Mouse (Mus musculus) spleen, postnatal 10 days (tissue): ENCODE results near the gene Zfp629.
"Not testable (repeated sequence)": the region's sequence is repeated elsewhere in the genome, so short reads cannot be mapped to it uniquely, and the experiment has no call there.

ENCODE experiments used
- DNase-seq, 2 experiments: peaks; one replicate each; pipeline ENCODE4 v3.0.0; 2021 to 2022; ENCODE audit warnings: low spot score in 2 of 2

Zfp629 gene

GRCm38 (mm10) chr7:127614891-127615843 is at the start of gene Zfp629:
Zfp629 (minus strand) TSS chr7:127615797.
- peak; percentile 62 for DNase-seq

- no peak for DNase-seq
These were observed 47.3 kb upstream of the Zfp629 start for GRCm38 (mm10) chr7:127662926-127663325.

GRCm38 (mm10) chr7:127661833-127662232 is 46.2 kb upstream of the Zfp629 start:
- no peak for DNase-seq

- no peak for DNase-seq
These were observed 45.3 kb upstream of the Zfp629 start for GRCm38 (mm10) chr7:127660882-127661281.

- DNase-seq = peak; percentile 77 to 87
These were observed 41.3 kb upstream of the Zfp629 start for GRCm38 (mm10) chr7:127656946-127657345.

- DNase-seq = no peak
These were observed 38.7 kb upstream of the Zfp629 start for GRCm38 (mm10) chr7:127654318-127654717.

GRCm38 (mm10) chr7:127652050-127652449 is 36.5 kb upstream of the Zfp629 start:
- DNase-seq = no peak

- DNase-seq = no peak
These were observed 36.0 kb upstream of the Zfp629 start for GRCm38 (mm10) chr7:127651624-127652023.

- no peak for DNase-seq
These were observed 33.6 kb upstream of the Zfp629 start for GRCm38 (mm10) chr7:127649206-127649605.

GRCm38 (mm10) chr7:127648516-127649201 is 33.1 kb upstream of the Zfp629 start:
- DNase-seq = no peak

GRCm38 (mm10) chr7:127647576-127647975 is 32.0 kb upstream of the Zfp629 start:
- DNase-seq = not testable (repeated sequence)

GRCm38 (mm10) chr7:127646363-127646762 is 30.8 kb upstream of the Zfp629 start:
- no peak for DNase-seq

GRCm38 (mm10) chr7:127642254-127642653 is 26.7 kb upstream of the Zfp629 start:
- DNase-seq = no peak

GRCm38 (mm10) chr7:127641260-127641659 is 25.7 kb upstream of the Zfp629 start:
- DNase-seq = no peak

GRCm38 (mm10) chr7:127636963-127637362 is 21.4 kb upstream of the Zfp629 start:
- DNase-seq = peak in 1 of 2 experiments; percentile 55

- no peak for DNase-seq
These were observed 15.8 kb upstream of the Zfp629 start for GRCm38 (mm10) chr7:127631416-127631815.

- DNase-seq = no peak
These were observed 13.0 kb upstream of the Zfp629 start for GRCm38 (mm10) chr7:127628646-127629045.

GRCm38 (mm10) chr7:127626471-127626870 is 10.9 kb upstream of the Zfp629 start:
- DNase-seq = peak; percentile 40 to 61

GRCm38 (mm10) chr7:127626039-127626438 is 10.4 kb upstream of the Zfp629 start:
- DNase-seq = no peak

GRCm38 (mm10) chr7:127618402-127618801 is 2.8 kb upstream of the Zfp629 start:
- not testable (repeated sequence) for DNase-seq

GRCm38 (mm10) chr7:127617962-127618361 is 2.4 kb upstream of the Zfp629 start:
- no peak for DNase-seq

- no peak for DNase-seq
These were observed 1.3 kb upstream of the Zfp629 start for GRCm38 (mm10) chr7:127616881-127617280.

GRCm38 (mm10) chr7:127616336-127616735 is 739 bp upstream of the Zfp629 start:
- no peak for DNase-seq
